Mouse (Mus musculus): Measurements from ENCODE around the gene Uox.

The Uox gene

GRCm38 (mm10) chr3:146570148-146570782 lies at the start of gene Uox:
Uox (plus strand) TSS chr3:146570426.
- no peak for DNase-seq

DNA sequence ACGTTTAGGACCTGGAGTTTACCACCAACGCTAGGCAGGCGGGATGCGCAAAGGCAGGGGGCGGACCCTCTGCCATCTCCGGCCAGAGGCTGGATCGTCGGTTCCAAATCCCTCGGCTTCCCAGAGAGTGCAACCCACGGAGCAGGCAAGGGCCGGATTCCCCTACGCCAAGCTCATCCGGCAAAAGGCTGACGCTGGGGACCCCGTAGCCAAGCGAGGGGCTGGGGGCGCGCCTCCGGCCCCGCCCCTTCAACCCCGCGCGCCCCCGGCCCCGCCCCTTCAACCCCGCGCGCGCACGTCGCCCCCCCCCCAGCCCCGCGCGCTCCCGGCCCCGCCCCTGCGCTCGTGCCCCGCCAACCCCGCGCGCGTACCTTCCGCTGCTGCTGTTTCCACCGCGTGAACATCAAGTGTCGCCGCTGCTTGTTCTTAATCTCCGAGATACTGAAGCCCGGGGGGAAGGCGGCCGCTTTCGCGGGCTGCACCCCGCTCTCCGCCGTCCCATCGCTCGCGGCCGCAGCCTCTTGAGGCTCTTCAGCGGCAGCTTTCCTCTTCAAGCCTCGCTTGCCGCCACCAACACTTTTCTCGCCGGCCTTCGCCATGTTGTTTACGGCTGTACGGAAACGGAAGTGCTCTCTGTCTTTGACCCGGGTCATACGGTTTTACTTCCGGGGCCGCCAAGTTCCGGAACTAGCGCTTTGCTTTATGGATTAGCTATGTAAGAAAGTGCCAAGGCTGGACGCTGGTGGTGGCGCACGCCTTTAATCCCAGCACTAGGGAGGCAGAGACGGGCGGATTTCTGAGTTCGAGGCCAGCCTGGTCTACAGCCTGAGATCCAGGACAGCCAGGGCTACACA lies 49.2 kb upstream of the Uox start, which contains the start of gene Rpf1:
Gene Rpf1, minus strand, starts transcription at position 632 of the 854 bp plus-strand sequence.
- peak; percentile 89 for DNase-seq

DNA sequence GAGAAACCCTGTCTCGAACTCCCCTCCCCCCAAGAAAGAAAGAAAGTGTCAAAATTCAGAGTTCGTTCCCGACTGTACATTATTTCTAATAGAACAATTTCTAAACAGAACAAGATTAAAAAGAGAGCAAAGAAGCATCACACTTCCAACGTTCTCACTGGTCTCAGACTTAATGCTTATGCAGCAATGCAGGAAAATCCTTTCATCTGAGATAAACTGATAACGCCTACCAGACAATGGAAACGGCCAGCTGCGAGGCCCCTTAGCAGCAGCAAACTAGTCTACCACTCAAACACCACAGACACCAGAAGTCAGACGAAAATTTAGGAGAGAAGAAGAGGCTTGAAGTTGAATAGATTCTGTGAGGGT lies 48.6 kb upstream of the Uox start:
- DNase-seq, result no peak

- no peak for DNase-seq
Measured at GRCm38 (mm10) chr3:146528335-146528734, 41.9 kb upstream of the Uox start.

DNA sequence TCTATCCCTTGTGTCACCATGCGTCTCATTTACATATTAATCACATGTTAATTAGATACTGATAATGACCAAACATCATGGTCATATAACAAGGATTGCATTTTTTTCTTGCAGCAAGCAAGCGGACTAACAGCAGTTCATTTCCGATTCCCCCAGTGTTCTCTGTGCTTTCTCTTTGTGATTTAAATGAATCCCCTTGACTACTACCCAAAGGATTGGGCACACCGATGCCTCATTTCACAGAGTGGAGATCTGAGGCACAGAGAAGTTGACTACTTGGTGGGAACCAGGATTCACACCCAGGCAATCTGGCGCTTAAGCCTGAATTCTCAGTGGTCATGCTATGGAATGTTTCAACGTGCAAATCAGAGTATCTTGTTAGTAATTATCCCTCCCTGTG lies 35.2 kb upstream of the Uox start:
- no peak for DNase-seq

DNA sequence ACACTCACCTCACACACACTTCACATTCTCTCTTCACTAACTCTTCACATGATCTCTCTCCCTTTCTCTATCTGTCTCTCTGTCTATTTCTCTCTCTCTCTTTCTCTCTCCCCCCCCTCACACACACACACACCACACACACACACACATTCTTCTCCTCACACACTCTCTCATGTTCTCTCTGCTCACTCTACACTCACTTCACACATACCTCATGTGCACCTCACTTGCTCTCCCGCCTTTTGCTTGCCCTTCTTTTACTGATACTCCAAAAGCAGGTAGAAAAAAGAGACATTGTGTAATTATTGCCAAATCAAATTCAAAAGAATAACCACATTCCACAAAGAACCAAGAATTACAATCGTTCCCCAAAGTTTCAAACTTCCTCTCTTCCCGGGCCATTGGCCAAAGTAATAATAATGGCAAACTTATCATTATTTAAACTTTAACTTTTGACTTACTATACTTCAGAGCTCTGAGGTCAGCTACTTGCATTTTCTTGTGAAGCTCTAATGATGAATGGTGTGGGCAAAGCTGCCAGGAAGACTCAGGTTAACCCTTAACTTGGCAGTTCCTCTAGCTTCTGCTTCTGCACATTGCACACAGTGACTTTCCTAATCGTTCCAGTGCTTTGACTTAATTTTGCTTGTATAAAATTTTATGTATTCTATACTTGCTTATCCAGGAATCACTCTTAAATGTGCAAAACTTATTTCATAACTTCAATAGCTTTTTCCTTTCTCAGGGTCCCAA lies 29.5 kb upstream of the Uox start:
- no peak for DNase-seq

DNA sequence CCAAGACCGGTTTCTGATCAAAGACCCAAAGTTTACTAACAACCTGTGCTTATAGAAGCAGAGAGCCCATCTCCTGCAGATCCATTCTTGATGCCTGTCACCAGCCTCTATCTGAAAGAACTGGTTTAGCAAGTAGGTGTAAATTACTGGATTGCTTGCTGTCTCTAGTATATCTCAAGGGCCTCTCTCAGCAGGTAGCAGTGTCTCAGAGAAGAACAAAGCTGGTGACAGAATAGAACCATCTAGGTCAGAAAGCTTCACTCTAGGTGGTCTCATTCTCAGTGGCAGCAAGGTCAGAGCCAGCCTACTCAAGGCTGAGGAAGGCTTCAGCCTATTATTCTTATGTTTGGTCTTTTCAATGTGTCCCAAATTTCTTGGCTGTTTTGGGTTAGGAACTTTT lies 26.6 kb upstream of the Uox start:
- DNase-seq, result no peak

GRCm38 (mm10) chr3:146554816-146555215 lies 15.4 kb upstream of the Uox start:
- no peak for DNase-seq

- no peak for DNase-seq
Measured at GRCm38 (mm10) chr3:146556567-146556966, 13.7 kb upstream of the Uox start.

- DNase-seq, result no peak
Measured at GRCm38 (mm10) chr3:146557507-146557906, 12.7 kb upstream of the Uox start.

DNA sequence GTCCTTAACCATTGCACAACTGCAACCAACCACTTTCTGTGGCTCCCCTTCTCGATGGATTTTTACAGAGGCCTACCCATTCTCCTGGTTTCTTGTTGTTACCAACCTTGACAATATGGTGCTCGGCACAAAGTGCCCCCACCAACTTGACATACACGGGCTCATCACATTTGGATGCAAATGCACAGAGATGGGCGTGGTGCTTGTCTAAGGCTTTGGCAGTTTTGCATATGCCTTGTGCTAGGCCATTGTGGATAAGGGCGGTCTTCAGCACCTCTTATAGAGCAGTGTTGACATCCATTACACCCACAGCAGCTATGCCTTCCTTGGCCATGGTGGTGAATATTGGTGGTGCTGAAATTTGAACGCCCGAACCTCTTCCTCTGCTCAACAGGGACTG lies 7.3 kb upstream of the Uox start:
- DNase-seq, result no peak

GRCm38 (mm10) chr3:146564268-146565064 lies 5.8 kb upstream of the Uox start:
- DNase-seq, result peak; percentile 82

DNA sequence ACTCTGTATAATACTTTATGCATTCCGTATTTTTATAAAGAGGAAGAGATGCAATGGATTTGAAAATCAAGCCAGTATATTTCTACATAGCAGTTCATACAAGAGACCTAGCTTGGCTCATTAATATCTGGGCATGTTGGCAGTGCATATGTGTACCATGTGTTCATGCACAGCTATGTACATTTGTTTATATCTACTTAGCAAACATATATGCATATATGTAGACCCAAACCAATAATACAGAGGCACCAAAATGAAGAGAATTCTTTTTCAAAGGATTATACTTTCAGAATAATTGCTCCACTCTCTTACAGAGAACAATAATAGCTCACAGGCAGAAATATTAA lies 5.2 kb upstream of the Uox start:
- no peak for DNase-seq

DNA sequence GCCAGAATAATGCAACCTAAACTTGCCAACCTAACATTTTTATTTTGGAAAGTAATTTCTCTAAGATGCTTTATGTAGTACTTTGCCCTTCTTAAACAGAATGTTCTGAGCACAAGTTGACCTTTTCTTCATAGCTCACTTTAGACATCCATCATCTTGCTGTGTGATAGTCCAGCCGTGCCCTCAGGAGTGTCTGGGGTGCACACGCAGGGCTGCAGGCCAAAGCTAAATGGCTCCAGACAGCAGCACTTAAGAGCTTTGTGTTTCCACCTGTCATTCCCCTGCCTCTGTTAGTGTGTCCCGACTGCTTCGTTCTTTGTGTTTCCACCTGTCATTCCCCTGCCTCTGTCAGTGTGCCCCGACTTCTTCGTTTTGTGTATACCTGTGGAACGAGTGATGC lies 2.9 kb upstream of the Uox start:
- no peak for DNase-seq

DNA sequence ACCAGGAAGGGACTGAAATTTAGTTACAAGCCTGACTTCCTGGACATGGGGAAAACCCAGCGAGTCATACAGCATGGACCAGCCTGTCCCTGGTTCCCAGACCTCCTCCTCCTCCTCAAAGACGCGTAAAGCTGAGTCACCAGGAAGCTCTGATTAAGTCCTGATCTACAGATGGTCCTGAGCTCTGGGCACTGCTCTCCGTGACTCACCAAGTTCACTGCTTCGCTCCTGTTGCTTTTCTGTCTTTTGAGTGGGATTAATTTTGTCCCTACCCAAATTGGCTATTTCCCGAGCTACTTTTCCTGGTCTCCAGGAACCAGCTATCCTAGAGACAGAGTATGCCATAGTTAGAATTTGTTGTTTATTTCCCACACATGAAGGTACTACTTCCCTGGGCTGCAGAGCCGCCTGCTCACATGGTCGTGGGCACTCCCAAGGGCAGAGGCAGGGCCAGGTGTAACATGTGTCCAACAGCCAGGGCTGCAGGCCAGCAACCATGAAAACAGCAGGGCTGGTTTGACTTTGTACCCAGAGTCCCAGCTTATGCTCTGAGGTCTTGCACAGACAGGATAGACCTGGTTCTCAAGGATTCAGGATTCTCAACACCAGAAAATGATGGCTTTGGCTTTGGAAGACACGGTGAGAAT lies 2.2 kb upstream of the Uox start:
- no peak for DNase-seq

DNA sequence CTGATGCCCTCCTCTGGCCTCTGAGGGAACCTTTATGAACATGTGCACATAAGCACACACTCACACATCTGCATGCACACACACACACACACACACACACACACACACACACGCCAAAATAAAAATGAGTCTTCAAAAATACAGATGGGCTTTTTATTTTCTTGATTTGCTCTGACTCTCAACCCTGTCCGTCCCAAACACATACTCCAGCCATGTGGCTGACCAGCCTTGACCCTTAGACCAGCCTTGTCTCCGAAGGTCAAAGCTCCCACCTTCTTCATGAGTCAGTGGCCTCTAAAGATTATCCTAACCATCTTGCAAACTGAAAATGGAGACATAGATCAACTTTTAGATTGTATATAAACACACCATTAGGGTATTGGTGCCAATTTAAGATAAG lies 632 bp upstream of the Uox start:
- DNase-seq, result no peak

GRCm38 (mm10) chr3:146570939-146571338 lies 713 bp downstream of the Uox start:
- no peak for DNase-seq

DNA sequence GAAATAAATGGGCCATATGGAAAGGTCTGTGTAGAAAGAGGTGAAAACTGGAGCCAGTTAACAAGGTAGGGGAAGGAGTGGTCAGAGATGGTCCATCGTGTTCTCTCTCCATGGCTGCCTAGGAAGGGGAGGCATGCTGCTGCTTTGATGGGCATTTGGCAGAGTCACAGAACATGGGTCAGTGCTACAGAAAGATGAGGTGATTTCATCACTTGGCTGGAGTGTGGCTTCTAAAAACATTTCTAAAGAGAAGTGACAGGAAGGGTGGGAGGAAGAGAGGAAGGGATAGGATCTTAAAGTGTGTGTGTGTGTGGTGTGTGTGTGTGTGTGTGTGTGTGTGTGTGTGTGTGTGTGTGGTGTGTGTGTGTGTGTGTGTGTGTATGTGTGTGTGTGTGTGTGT lies 1.1 kb downstream of the Uox start:
- no peak for DNase-seq

DNA sequence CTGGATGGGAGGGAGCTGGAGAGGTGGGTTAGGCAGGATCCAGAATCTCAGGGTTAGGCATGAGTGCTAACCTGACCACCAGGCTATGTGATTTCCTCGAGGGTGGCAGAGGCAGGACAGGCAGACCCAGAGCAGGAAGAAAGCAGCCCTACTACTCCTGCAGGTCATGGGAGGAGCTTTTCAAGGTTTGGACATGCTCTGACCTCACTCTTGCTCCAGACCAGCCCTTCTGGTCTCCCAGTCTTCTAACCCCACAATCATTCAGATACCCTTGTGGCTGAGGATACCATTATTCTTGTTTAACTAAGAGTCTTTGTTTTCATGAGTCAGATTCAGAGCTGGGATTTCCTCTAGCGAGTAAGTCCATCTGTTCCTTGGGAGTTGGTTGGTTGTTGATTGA lies 7.4 kb downstream of the Uox start:
- DNase-seq, result no peak

DNA sequence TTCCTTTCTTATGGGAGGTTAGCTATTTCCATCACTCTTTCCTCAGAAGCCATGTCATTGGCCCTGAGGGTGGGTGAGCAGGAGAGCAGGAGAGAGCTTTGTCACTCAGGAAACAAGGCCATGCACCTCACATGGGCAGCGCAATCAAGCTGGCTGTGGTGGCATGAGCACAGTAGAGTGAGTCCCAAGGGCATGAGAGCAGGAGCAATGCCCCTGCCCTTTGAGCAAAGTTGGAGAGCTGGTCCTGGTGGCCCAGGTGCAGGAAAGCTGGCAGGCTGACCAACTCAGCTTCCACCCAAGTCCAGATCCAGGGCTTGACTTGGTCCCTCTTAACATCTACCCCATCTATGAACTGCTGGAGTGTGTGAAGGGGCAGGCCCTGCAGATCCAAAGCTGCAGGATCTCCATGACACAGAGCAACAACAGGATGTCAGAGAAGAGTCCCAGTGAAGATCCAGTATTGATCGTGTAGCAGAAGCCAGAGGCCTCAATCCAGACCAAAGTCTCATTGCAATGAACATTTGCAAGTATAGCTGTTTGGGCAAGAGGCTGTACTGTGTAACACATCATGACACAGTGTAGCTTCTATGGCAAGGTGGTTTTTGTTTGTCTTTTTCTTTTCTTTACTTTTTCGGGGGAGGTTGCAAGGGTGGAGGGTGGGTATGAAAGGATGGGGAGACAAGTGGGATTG lies 10.0 kb downstream of the Uox start:
- no peak for DNase-seq

- DNase-seq, result no peak
Measured at GRCm38 (mm10) chr3:146583478-146583877, 13.3 kb downstream of the Uox start.

- no peak for DNase-seq
Measured at GRCm38 (mm10) chr3:146583908-146584307, 13.7 kb downstream of the Uox start.
